Mouse (Mus musculus): ENCODE data around the gene Inip. TPM values are rescaled to one million over a fixed set of nuclear protein-coding genes. Genes with fewer than 3 reads are reported as not detected.

Inip gene
- 102 and 111 TPM in 2 replicates for polyA plus RNA-seq (2016; fragmentation: Nextera tagmentation; extraction: Ambion mirVana)

- Histone ChIP-seq H3K4me3 (no peak within 1 kb of the TSS), H3K4me1 (peaks cover 11% of the 10 kb centered on the region), H3K36me3 (replicated peaks) (no peaks in the 10 kb centered on the region), H3K27me3 (ENCODE audit: poor library complexity, severe bottlenecking) (peaks cover 8% of the 10 kb centered on the region; the same call in 1 of the 2 replicates), H3K9me3 (no peaks in the 10 kb centered on the region), H3K27ac (no peak within 1 kb of the TSS)
- DNase-seq (ENCODE audit: extremely low spot score, low spot score), result no peak
These were observed at the start of gene Inip for GRCm38 (mm10) chr4:59801489-59801888. TSS of gene Inip (minus strand) at chr4:59801589.

- Histone ChIP-seq H3K4me1 (peaks cover 4% of the 10 kb centered on the region; the same call in 1 of the 2 replicates), H3K9me3 (no peaks in the 10 kb centered on the region; the same call in 1 of the 2 replicates), H3K4me3 (no peak overlapping the region), H3K36me3 (replicated peaks) (peaks cover 7% of the 10 kb centered on the region; the same call in 1 of the 2 replicates), H3K27me3 (ENCODE audit: poor library complexity, severe bottlenecking) (no peaks in the 10 kb centered on the region), H3K27ac (peak overlapping the region; percentile 35; the same call in 1 of the 2 replicates)
- DNase-seq (ENCODE audit: extremely low spot score, low spot score), result peak; percentile 59
- WGBS, result 83% methylated on average over 2 of the region's 2 CpGs
These were observed 48.8 kb upstream of the Inip start for GRCm38 (mm10) chr4:59850181-59850580.

DNA sequence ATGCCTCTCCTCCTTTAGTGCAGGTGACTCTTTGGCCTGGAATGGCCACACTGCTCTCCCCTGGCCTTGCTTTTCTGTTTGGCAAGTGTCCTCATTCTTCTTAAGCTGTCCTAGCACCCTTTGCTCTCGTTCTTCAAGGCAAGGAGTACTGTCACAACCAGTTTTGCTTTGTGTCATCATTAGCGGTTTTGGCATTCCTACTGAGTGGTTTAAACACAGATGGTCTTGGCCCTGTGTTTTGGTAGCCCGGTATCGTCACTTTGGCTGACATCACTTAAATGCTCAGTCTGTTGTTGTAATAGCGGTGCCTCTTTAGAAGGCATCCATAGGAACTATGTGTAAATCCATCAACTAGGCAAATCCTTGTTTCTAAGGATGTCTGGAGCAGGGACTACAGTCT, 46.1 kb upstream of the Inip start:
- no peak for DNase-seq (ENCODE audit: extremely low spot score, low spot score)
- peaks cover 4% of the 10 kb centered on the region; the same call in 1 of the 2 replicates for H3K4me1 ChIP-seq
- H3K27me3 ChIP-seq (ENCODE audit: poor library complexity, severe bottlenecking), result no peaks in the 10 kb centered on the region
- H3K36me3 ChIP-seq (replicated peaks), result peaks cover 7% of the 10 kb centered on the region; the same call in 1 of the 2 replicates
- H3K27ac ChIP-seq, result no peak overlapping the region
- WGBS, result 91% methylated on average over 5 of the region's 5 CpGs
- H3K9me3 ChIP-seq, result no peaks in the 10 kb centered on the region; the same call in 1 of the 2 replicates
- H3K4me3 ChIP-seq, result no peak overlapping the region

GRCm38 (mm10) chr4:59845245-59845637, 43.9 kb upstream of the Inip start:
- H3K36me3 ChIP-seq (replicated peaks), result peaks cover 7% of the 10 kb centered on the region; the same call in 1 of the 2 replicates

GRCm38 (mm10) chr4:59844460-59845244, 43.3 kb upstream of the Inip start:
- Histone ChIP-seq H3K36me3 (replicated peaks) (peaks cover 7% of the 10 kb centered on the region; the same call in 1 of the 2 replicates), H3K9me3 (no peaks in the 10 kb centered on the region; the same call in 1 of the 2 replicates), H3K27ac (no peak overlapping the region), H3K4me1 (no peaks in the 10 kb centered on the region), H3K27me3 (ENCODE audit: poor library complexity, severe bottlenecking) (no peaks in the 10 kb centered on the region), H3K4me3 (no peak overlapping the region)
- 91% methylated on average over 15 of the region's 15 CpGs for WGBS
- no peak for DNase-seq (ENCODE audit: extremely low spot score, low spot score)

More at GRCm38 (mm10) chr4:59845245-59845637, 43.9 kb upstream of the Inip start:
- H3K27ac ChIP-seq, result no peak overlapping the region
- H3K4me3 ChIP-seq, result no peak overlapping the region
- H3K4me1 ChIP-seq, result peaks cover 2% of the 10 kb centered on the region; the same call in 1 of the 2 replicates
- no peaks in the 10 kb centered on the region for H3K27me3 ChIP-seq (ENCODE audit: poor library complexity, severe bottlenecking)
- no peaks in the 10 kb centered on the region; the same call in 1 of the 2 replicates for H3K9me3 ChIP-seq
- DNase-seq (ENCODE audit: extremely low spot score, low spot score), result no peak
- 93% methylated on average over 3 of the region's 3 CpGs for WGBS

DNA sequence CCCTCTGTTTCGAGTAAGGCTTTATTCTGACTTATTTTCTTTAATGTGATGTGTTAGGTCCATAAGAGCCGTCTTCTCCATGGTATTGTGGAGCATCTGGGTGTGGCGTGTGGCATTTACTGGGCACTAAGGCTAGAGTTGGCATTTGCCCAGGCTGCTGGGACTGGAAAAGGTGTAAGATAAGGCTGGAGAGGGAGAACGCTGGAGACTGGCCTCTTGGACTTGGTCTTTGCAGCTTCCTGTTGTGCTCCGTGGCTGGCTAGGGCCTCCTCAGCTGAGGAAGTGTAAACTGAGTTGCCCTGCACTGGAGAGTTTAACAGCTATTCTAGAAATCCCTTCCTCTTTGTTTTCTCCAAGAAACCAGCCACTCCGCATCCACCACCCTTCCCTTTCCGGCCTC, 36.3 kb upstream of the Inip start:
- DNase-seq (ENCODE audit: extremely low spot score, low spot score), result no peak
- H3K27ac ChIP-seq, result no peak overlapping the region
- no peaks in the 10 kb centered on the region for H3K9me3 ChIP-seq
- peaks cover 12% of the 10 kb centered on the region for H3K36me3 ChIP-seq (replicated peaks)
- H3K4me3 ChIP-seq, result no peak overlapping the region
- 85% methylated on average over 7 of the region's 7 CpGs for WGBS
- no peaks in the 10 kb centered on the region for H3K4me1 ChIP-seq
- no peaks in the 10 kb centered on the region for H3K27me3 ChIP-seq (ENCODE audit: poor library complexity, severe bottlenecking)

DNA sequence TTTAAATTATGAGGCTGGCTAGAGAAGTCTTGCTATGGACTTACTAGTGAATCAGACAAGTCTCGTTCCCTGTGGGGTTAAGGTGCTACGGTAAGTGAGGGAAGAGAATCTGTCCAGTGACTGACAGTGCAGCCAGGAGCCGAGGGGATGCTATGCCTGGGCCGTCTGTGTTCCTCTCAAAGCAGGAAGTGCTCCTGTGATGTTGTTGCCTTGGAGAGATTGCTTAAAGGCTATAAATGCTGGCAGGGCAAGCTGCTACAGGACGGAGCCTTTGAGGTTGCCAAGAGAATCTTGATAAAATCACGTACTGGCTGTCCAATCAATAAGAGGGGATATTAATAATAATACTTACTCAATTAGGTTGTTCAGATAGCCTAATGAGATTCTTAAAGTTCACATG, 31.4 kb upstream of the Inip start:
- no peak for DNase-seq (ENCODE audit: extremely low spot score, low spot score)
- H3K4me1 ChIP-seq, result no peaks in the 10 kb centered on the region
- H3K9me3 ChIP-seq, result no peaks in the 10 kb centered on the region
- WGBS, result 87% methylated on average over 6 of the region's 6 CpGs
- no peak overlapping the region for H3K27ac ChIP-seq
- peaks cover 12% of the 10 kb centered on the region for H3K36me3 ChIP-seq (replicated peaks)
- no peaks in the 10 kb centered on the region for H3K27me3 ChIP-seq (ENCODE audit: poor library complexity, severe bottlenecking)
- no peak overlapping the region for H3K4me3 ChIP-seq

GRCm38 (mm10) chr4:59831038-59831437, 29.6 kb upstream of the Inip start:
- H3K27me3 ChIP-seq (ENCODE audit: poor library complexity, severe bottlenecking), result no peaks in the 10 kb centered on the region
- 92% methylated on average over 5 of the region's 5 CpGs for WGBS
- no peaks in the 10 kb centered on the region for H3K4me1 ChIP-seq
- DNase-seq (ENCODE audit: extremely low spot score, low spot score), result no peak
- H3K27ac ChIP-seq, result no peak overlapping the region
- peaks cover 11% of the 10 kb centered on the region for H3K36me3 ChIP-seq (replicated peaks)
- H3K9me3 ChIP-seq, result no peaks in the 10 kb centered on the region
- no peak overlapping the region for H3K4me3 ChIP-seq

DNA sequence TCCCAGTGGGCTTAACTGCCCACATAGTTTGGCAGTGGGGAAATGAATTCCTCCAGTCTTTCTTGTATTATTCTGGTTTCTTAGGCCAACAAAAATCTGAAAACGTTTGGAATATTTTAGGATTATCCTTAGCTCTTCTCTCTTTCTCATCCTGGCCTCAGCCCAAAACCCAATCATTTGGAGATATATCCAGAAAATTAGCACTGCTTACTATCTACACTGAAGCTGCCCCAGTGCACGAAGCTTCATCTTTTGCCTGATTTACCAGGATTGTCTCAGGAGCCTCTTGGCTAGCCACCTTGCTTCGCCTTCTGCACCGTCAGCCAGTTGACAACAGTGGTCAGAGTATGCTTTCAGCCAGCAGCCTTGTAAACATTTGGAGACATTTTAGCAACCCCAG, 27.7 kb upstream of the Inip start:
- Histone ChIP-seq H3K36me3 (replicated peaks) (no peaks in the 10 kb centered on the region), H3K27ac (no peak overlapping the region), H3K27me3 (ENCODE audit: poor library complexity, severe bottlenecking) (no peaks in the 10 kb centered on the region), H3K4me1 (no peaks in the 10 kb centered on the region), H3K4me3 (no peak overlapping the region), H3K9me3 (no peaks in the 10 kb centered on the region)
- 85% methylated on average over 4 of the region's 4 CpGs for WGBS
- no peak for DNase-seq (ENCODE audit: extremely low spot score, low spot score)

DNA sequence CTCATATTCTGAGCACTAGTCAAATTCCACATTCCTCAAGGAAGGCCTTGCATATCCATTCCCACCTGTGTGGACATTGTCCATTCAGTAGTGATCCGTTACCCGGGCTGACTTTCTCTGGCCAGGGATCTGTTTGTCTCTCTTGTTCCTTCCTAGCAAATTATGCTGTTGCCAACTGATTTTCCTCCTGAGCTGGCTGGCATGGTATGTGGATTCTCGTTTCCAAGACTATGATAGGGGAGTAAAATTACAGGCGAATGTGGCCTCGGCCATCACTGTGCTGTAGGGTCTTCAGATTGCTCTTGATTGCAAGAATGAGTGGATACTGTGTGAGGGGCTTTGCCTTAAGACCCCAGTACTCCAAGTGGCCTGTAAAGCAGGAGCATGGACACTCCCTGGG, 25.0 kb upstream of the Inip start:
- Histone ChIP-seq H3K4me3 (no peak overlapping the region), H3K27me3 (ENCODE audit: poor library complexity, severe bottlenecking) (no peaks in the 10 kb centered on the region), H3K9me3 (no peaks in the 10 kb centered on the region), H3K4me1 (peaks cover 5% of the 10 kb centered on the region), H3K27ac (no peak overlapping the region), H3K36me3 (replicated peaks) (no peaks in the 10 kb centered on the region)
- 95% methylated on average over 5 of the region's 5 CpGs for WGBS
- DNase-seq (ENCODE audit: extremely low spot score, low spot score), result no peak

DNA sequence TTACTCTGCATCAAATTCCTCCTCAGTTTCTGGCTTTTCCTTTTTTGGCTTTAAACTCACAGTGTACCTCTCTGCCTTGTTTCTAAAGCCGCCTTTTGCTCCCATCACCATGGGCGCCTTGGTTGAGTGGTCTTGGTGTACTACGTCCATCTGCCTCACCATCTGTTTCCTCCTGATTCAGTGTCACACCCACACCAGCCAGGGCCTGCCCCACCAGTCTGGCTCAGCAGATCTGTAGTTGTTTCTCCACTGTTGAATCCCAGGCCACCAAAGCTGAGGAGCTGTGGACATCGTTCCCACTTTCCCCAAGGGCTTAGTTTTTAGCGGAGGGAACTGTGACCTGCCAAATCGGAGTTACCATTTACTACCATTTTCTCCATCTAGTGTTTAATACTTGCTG, 24.2 kb upstream of the Inip start:
- peaks cover 5% of the 10 kb centered on the region for H3K4me1 ChIP-seq
- H3K4me3 ChIP-seq, result no peak overlapping the region
- H3K9me3 ChIP-seq, result no peaks in the 10 kb centered on the region
- H3K27ac ChIP-seq, result no peak overlapping the region
- no peak for DNase-seq (ENCODE audit: extremely low spot score, low spot score)
- no peaks in the 10 kb centered on the region for H3K36me3 ChIP-seq (replicated peaks)
- no peaks in the 10 kb centered on the region for H3K27me3 ChIP-seq (ENCODE audit: poor library complexity, severe bottlenecking)
- WGBS, result 90% methylated on average over 6 of the region's 6 CpGs

- Histone ChIP-seq H3K27me3 (ENCODE audit: poor library complexity, severe bottlenecking) (no peaks in the 10 kb centered on the region), H3K27ac (no peak overlapping the region), H3K4me1 (peaks cover 8% of the 10 kb centered on the region), H3K9me3 (no peaks in the 10 kb centered on the region), H3K36me3 (replicated peaks) (no peaks in the 10 kb centered on the region), H3K4me3 (no peak overlapping the region)
- WGBS, result 93% methylated on average over 5 of the region's 5 CpGs
- no peak for DNase-seq (ENCODE audit: extremely low spot score, low spot score)
These were observed 23.5 kb upstream of the Inip start for GRCm38 (mm10) chr4:59824860-59825259.

GRCm38 (mm10) chr4:59823470-59823869, 22.1 kb upstream of the Inip start:
- Histone ChIP-seq H3K27ac (no peak overlapping the region), H3K27me3 (ENCODE audit: poor library complexity, severe bottlenecking) (no peaks in the 10 kb centered on the region), H3K4me1 (peaks cover 21% of the 10 kb centered on the region), H3K4me3 (no peak overlapping the region), H3K9me3 (no peaks in the 10 kb centered on the region), H3K36me3 (replicated peaks) (no peaks in the 10 kb centered on the region)
- 70% methylated on average over 7 of the region's 7 CpGs for WGBS
- no peak for DNase-seq (ENCODE audit: extremely low spot score, low spot score)
